7 mouse cellular contexts compared by ENCODE assay signal in the genomic region with DNA sequence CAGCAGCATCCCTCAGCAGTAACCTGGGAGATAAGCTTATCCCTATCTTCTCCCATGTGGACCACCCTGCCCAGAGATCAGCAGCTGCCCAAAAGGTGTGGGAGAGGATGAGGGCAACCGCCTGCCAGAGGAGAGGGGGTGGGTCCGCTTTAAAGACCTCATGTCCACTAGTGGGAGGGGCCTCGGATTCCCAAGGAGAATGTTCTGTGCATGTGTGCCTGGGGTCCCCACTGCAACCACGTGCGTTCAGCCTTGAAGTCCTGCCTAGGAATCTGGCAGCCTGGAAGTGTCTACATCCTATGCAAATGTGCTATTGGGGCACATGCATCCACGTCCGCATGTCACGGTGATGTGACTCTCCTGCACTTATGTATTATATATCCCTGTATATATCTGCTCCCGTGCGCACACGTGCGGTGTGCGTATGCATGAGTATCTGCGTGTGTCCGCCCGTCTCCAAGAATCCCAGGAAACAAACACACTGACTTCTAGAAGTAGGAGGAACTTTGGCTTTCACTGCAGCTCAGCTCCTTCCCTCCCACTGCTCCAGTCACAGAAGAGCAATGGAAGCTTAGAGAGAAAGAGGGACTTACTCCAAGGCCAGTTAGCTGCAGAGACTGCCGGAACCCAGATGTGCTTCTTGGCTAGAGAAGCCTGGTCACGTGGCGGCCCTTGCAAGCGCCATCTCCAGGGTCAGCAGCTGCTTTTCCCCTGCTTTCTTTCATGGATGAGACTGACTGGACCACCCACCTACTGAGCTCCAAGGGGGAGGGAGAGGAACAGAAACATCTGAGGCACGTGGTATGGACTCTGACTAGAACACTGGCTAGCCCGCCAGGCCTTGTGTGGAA. TPM values are rescaled to one million over a fixed set of nuclear protein-coding genes. Genes with fewer than 3 reads are reported as not detected.
DNase-seq lines count a peak whose midpoint lies in the region; ATAC-seq and TF ChIP-seq lines count a peak whose summit lies in the region.

No protein-coding gene starts in this region.

- TF ChIP-seq EP300 in stomach, postnatal 0 days (optimal IDR thresholded peaks at IDR 0.05): no peak

- 0 out of 2 replicates have a peak overlapping the region, but pooled peaks have one; percentile 16 for H3K27ac ChIP-seq in forebrain, embryonic 15.5 days (replicated peaks)
- 0 out of 2 replicates have a peak overlapping the region, but pooled peaks have one; percentile 39 for H3K27ac ChIP-seq in midbrain, embryonic 13.5 days
- H3K27ac ChIP-seq in stomach, postnatal 0 days (replicated peaks): 0 out of 2 replicates have a peak overlapping the region, but pooled peaks have one; percentile 14

- H3K9me3 ChIP-seq in forebrain, embryonic 15.5 days: no peaks in the 10 kb centered on the region
- no peaks in the 10 kb centered on the region for H3K9me3 ChIP-seq in midbrain, embryonic 13.5 days
- no peaks in the 10 kb centered on the region for H3K9me3 ChIP-seq in stomach, postnatal 0 days (ENCODE audit: control insufficient read depth, low read length)

- H3K27me3 ChIP-seq in forebrain, embryonic 15.5 days: no peaks in the 10 kb centered on the region
- no peaks in the 10 kb centered on the region for H3K27me3 ChIP-seq in midbrain, embryonic 13.5 days
- H3K27me3 ChIP-seq in stomach, postnatal 0 days (ENCODE audit: control insufficient read depth, insufficient read depth, low read length): no peaks in the 10 kb centered on the region

- H3K4me2 ChIP-seq in forebrain, embryonic 15.5 days (replicated peaks): no peak overlapping the region
- no peak overlapping the region for H3K4me2 ChIP-seq in midbrain, embryonic 13.5 days (replicated peaks)
- H3K4me2 ChIP-seq in stomach, postnatal 0 days (replicated peaks; ENCODE audit: low read depth): peak overlapping the region; percentile 11; the same call in 1 of the 2 replicates

- no peak overlapping the region for H3K9ac ChIP-seq in forebrain, embryonic 15.5 days (replicated peaks)
- no peak overlapping the region for H3K9ac ChIP-seq in midbrain, embryonic 13.5 days (replicated peaks)
- no peak overlapping the region for H3K9ac ChIP-seq in stomach, postnatal 0 days (ENCODE audit: low read length)

- WGBS in forebrain, embryonic 15.5 days: 57% methylated on average over 22 of the region's 22 CpGs
- WGBS in midbrain, embryonic 13.5 days: 40% methylated on average over 22 of the region's 22 CpGs
- WGBS in stomach, postnatal 0 days: 36% methylated on average over 22 of the region's 22 CpGs

- H3K4me1 ChIP-seq in forebrain, embryonic 15.5 days: peaks cover 34% of the 10 kb centered on the region
- peaks cover 56% of the 10 kb centered on the region for H3K4me1 ChIP-seq in midbrain, embryonic 13.5 days (replicated peaks)
- no peaks in the 10 kb centered on the region for H3K4me1 ChIP-seq in stomach, postnatal 0 days (replicated peaks; ENCODE audit: control insufficient read depth, insufficient read depth)

- no peak for TF ChIP-seq CTCF in stomach, postnatal 0 days (IDR thresholded peaks at IDR 0.05; ENCODE audit: low read depth)

- peak; percentile 39; the same call in 1 of the 2 replicates for ATAC-seq in forebrain, embryonic 15.5 days (replicated peaks)
- ATAC-seq in midbrain, embryonic 13.5 days: peak; percentile 53
- peak; percentile 80 for ATAC-seq in stomach, postnatal 0 days (ENCODE audit: low FRiP score, low TSS enrichment)

- no peak overlapping the region for H3K4me3 ChIP-seq in forebrain, embryonic 15.5 days
- no peak overlapping the region for H3K4me3 ChIP-seq in midbrain, embryonic 13.5 days (replicated peaks)
- no peak overlapping the region for H3K4me3 ChIP-seq in stomach, postnatal 0 days (ENCODE audit: low read depth, low read length)

- intact Hi-C loops in heart, postnatal 36 days (cut with DNase I): no loop called here

- peak; percentile 50 for DNase-seq in embryo, embryonic 11.5 days (ENCODE audit: low read depth, low spot score)
- peak; percentile 71 to 76 for DNase-seq in heart, postnatal 36 days
- DNase-seq in left cerebral cortex, adult 11 months (ENCODE audit: low spot score): peak; percentile 40
- peak; percentile 67 for DNase-seq in stomach, postnatal 0 days (ENCODE audit: low spot score)
- DNase-seq in cerebellum, postnatal 25 days: no peak

- no peaks in the 10 kb centered on the region for H3K36me3 ChIP-seq in forebrain, embryonic 15.5 days
- no peaks in the 10 kb centered on the region for H3K36me3 ChIP-seq in midbrain, embryonic 13.5 days
- H3K36me3 ChIP-seq in stomach, postnatal 0 days (ENCODE audit: control insufficient read depth, insufficient read depth, low read length): no peaks in the 10 kb centered on the region

RNA-seq across cellular contexts. Expression of a gene that starts 39.1 kb away (rescaled TPM):
- 26.8 and 30.2 TPM in 2 replicates for polyA plus RNA-seq in forebrain, embryonic 15.5 days (2015; fragmentation: Nextera tagmentation; extraction: Ambion mirVana)
- total RNA-seq in heart, postnatal 36 days (2021): 1 to 10 TPM; 2.3 to 3.3 TPM
- 28.0 and 31.0 TPM in 2 replicates for polyA plus RNA-seq in midbrain, embryonic 13.5 days (2015; fragmentation: Nextera tagmentation; extraction: Ambion mirVana)
- 1.8 and 1.9 TPM in 2 replicates for polyA plus RNA-seq in stomach, postnatal 0 days (2015; fragmentation: Nextera tagmentation; extraction: Ambion mirVana)

Comparison
In these comparisons a context has a peak if more than half of its experiments do, and no peak if none do; other contexts are left out.
1. DNase-seq: peak in embryo, embryonic 11.5 days (single experiment), heart, postnatal 36 days (2 of 2), left cerebral cortex, adult 11 months (single experiment) and stomach, postnatal 0 days (single experiment); none in cerebellum, postnatal 25 days (0 of 2).
2. Peak in every context shown above with its lines, with median percentiles within 50 percentile points of each other: ATAC-seq and H3K27ac ChIP-seq.